Comparison of ENCODE assay signal across 15 mouse cellular contexts in the genomic region with DNA sequence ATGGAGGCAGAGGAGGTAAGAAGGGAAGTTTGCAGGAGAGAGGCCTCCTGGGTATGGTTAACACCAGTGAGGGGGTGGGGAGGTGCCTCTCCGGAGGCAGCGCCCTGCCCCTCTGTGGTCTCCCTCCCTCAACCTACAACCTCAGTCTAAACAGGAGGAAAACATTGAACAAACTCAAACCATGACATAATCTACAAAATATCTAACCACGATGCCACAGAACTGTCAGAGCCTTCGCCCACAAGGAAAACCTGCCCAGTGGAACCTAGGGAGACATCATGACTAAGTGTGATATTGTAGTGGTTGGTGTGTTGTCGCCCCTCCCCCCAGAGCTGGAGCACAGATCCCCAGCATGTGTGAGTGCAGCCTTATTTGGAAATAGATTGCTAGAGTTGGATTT. TPM values are rescaled to one million over a fixed set of nuclear protein-coding genes. Genes with fewer than 3 reads are reported as not detected.
DNase-seq lines count a peak whose midpoint lies in the region; ATAC-seq and TF ChIP-seq lines count a peak whose summit lies in the region.
"Had no signal": no experiment of that assay in that cellular context is flagged by ENCODE, and none has a peak within 500 bp of the region (broad histone marks: within the 10 kb centered on the region; RNA-seq: fewer than 3 reads in every experiment).

No protein-coding gene starts in this region.

- H3K9me3 ChIP-seq in forebrain, embryonic 14.5 days (replicated peaks; ENCODE audit: control insufficient read depth, low read length) = no peaks in the 10 kb centered on the region
- H3K9me3 ChIP-seq: heart, embryonic 13.5 days; neural tube, embryonic 12.5 days had no signal

- WGBS in forebrain, embryonic 14.5 days = 69% methylated on average over 5 of the region's 5 CpGs

- peak; percentile 8 for DNase-seq in left cerebral cortex, adult 11 months (ENCODE audit: low spot score)
- no peak for DNase-seq in left cerebral cortex, postnatal 4 days
- no peak for DNase-seq in urinary bladder, postnatal 4 days (ENCODE audit: low spot score in 2 of 2)
- DNase-seq in kidney, adult 11 months = no peak
- no peak for DNase-seq in forebrain, embryonic 14.5 days (ENCODE audit: low spot score)
- DNase-seq: adrenal gland, postnatal 14 days; cerebellum, adult 11 months; kidney, postnatal 14 days had no signal

- H3K4me2 ChIP-seq in forebrain, embryonic 14.5 days (ENCODE audit: low read length) = no peak overlapping the region
- H3K4me2 ChIP-seq: heart, embryonic 13.5 days; hindbrain, embryonic 14.5 days; neural tube, embryonic 12.5 days had no signal

- H3K9ac ChIP-seq in forebrain, embryonic 14.5 days (ENCODE audit: low read length) = no peak overlapping the region
- H3K9ac ChIP-seq: heart, embryonic 13.5 days; hindbrain, embryonic 14.5 days; neural tube, embryonic 12.5 days had no signal

- H3K79me2 ChIP-seq in C2C12 (ENCODE audit: control insufficient read depth, insufficient read depth) = no peaks in the 10 kb centered on the region

- no peak overlapping the region for H3ac ChIP-seq in C2C12 (ENCODE audit: control insufficient read depth, insufficient read length, low read depth)

- no peak overlapping the region for H3K4me3 ChIP-seq in C2C12 (ENCODE audit: insufficient read depth, poor library complexity, severe bottlenecking)
- H3K4me3 ChIP-seq in forebrain, embryonic 14.5 days (ENCODE audit: low read depth, low read length) = no peak overlapping the region
- H3K4me3 ChIP-seq: heart, embryonic 13.5 days; neural tube, embryonic 12.5 days had no signal

- intact Hi-C loops in left cerebral cortex, postnatal 4 days (cut with DNase I) = no loop called here

- no peaks in the 10 kb centered on the region for H3K36me3 ChIP-seq in C2C12 (ENCODE audit: control insufficient read depth, insufficient read depth)
- no peaks in the 10 kb centered on the region for H3K36me3 ChIP-seq in forebrain, embryonic 14.5 days (ENCODE audit: control insufficient read depth, insufficient read depth, low read length)
- H3K36me3 ChIP-seq: heart, embryonic 13.5 days; neural tube, embryonic 12.5 days had no signal

- peak; percentile 84 for ATAC-seq in common myeloid progenitor, adult 5-6 weeks (replicated peaks; ENCODE audit: low read depth, poor library complexity, severe bottlenecking)
- ATAC-seq in monocyte, adult 5-6 weeks (replicated peaks; ENCODE audit: insufficient number of reproducible peaks, low FRiP score, low TSS enrichment, poor library complexity, severe bottlenecking) = peak; percentile 44; the same call in 1 of the 2 replicates
- no peak for ATAC-seq in forebrain, embryonic 14.5 days

- H3K27ac ChIP-seq in forebrain, embryonic 14.5 days (ENCODE audit: low read depth, low read length) = no peak overlapping the region
- H3K27ac ChIP-seq: heart, embryonic 13.5 days; hindbrain, embryonic 14.5 days; macrophage; neural tube, embryonic 12.5 days had no signal

- no peak for TF ChIP-seq CTCF in C2C12 (IDR thresholded peaks at IDR 0.05; ENCODE audit: control insufficient read depth, insufficient read depth, insufficient read length)

- no peaks in the 10 kb centered on the region for H3K79me3 ChIP-seq in C2C12 (ENCODE audit: low read depth)

- no peaks in the 10 kb centered on the region for H3K4me1 ChIP-seq in forebrain, embryonic 14.5 days (ENCODE audit: control insufficient read depth, insufficient read depth, low read length)
- H3K4me1 ChIP-seq: heart, embryonic 13.5 days; neural tube, embryonic 12.5 days had no signal

- no peaks in the 10 kb centered on the region for H3K27me3 ChIP-seq in C2C12 (ENCODE audit: control insufficient read depth, insufficient read depth, insufficient read length)
- H3K27me3 ChIP-seq in forebrain, embryonic 14.5 days (replicated peaks; ENCODE audit: control insufficient read depth, insufficient read depth, low read length) = no peaks in the 10 kb centered on the region
- H3K27me3 ChIP-seq: heart, embryonic 13.5 days; neural tube, embryonic 12.5 days had no signal

TF ChIP-seq in C2C12, 6 proteins besides CTCF, POLR2A, EP300 and RAD21:
- no peak for TF ChIP-seq CEBPB (IDR thresholded peaks at IDR 0.05; ENCODE audit: low read depth)
- no peak for TF ChIP-seq MYOG (IDR thresholded peaks at IDR 0.05; ENCODE audit: control insufficient read depth, extremely low read depth, insufficient read length)
- no peak for TF ChIP-seq USF1 (IDR thresholded peaks at IDR 0.05; ENCODE audit: low read depth)
- peak; percentile 77 for TF ChIP-seq MAX (IDR thresholded peaks at IDR 0.05)
- peak; percentile 6 for TF ChIP-seq FOSL1 (IDR thresholded peaks at IDR 0.05; ENCODE audit: insufficient read depth, low read length, poor library complexity, severe bottlenecking)
- peak; percentile 15 for TF ChIP-seq MYOD1 (IDR thresholded peaks at IDR 0.05; ENCODE audit: control insufficient read depth, insufficient read length, low read depth)

RNA-seq across cellular contexts. Expression of a gene that starts 33.9 kb away (rescaled TPM):
- total RNA-seq in left cerebral cortex, postnatal 4 days (2021) = 1 to 10 TPM; 2.4 to 4.5 TPM
- 2.1 TPM for polyA plus RNA-seq in C2C12 (2012; fragmentation: generic; extraction: Trizol)
- total RNA-seq in common myeloid progenitor, adult 5-6 weeks (2017) = 0.41 and 4.6 TPM in 2 replicates
- 7.0 to 20.0 TPM (median 11.4 TPM) in 3 replicates for total RNA-seq in monocyte, adult 5-6 weeks (2017)
- 1.5 and 1.7 TPM in 2 replicates for polyA plus RNA-seq in forebrain, embryonic 14.5 days (2014; fragmentation: Nextera tagmentation; extraction: Ambion mirVana)
